Mouse (Mus musculus) intestine, embryonic 14.5 days (tissue): ENCODE data around the gene Dok4. TPM values are rescaled to one million over a fixed set of nuclear protein-coding genes. Genes with fewer than 3 reads are reported as not detected.
"Not testable (repeated sequence)": the region's sequence is repeated elsewhere in the genome, so short reads cannot be mapped to it uniquely, and the experiment has no call there.

Experiments used
- ATAC-seq: fragments of 200-750 bp; cut with Nextera tagmentation; replicated peaks from 2 replicates; pipeline ENCODE4 v1.8.0; 2017; ENCODE audit warnings: low read depth, moderate number of reproducible peaks, moderate TSS enrichment, moderate library complexity; ENCODE audit not compliant: low FRiP score, low TSS enrichment
- DNase-seq: peaks from one replicate; pipeline ENCODE4 v3.0.0-alpha.2; 2018; ENCODE audit warnings: low spot score
- H3K27ac ChIP-seq: fragments of 300-500 bp; sonication (generic); 2 replicates; pipeline ENCODE4 v1.5.1; 2014; ENCODE audit warnings: low read depth, mild to moderate bottlenecking, control low read depth
- H3K27me3 ChIP-seq: fragments of 300-500 bp; sonication (generic); replicated peaks from 2 replicates; pipeline ENCODE4 v1.6.1; 2014; ENCODE audit warnings: low read length, control low read depth; ENCODE audit not compliant: control insufficient read depth, insufficient read depth
- H3K36me3 ChIP-seq: fragments of 300-500 bp; sonication (generic); 2 replicates; pipeline ENCODE4 v1.6.1; 2014; ENCODE audit warnings: low read length, control low read depth; ENCODE audit not compliant: control insufficient read depth, insufficient read depth
- H3K4me1 ChIP-seq: fragments of 300-500 bp; sonication (generic); replicated peaks from 2 replicates; pipeline ENCODE4 v1.6.1; 2014; ENCODE audit warnings: low read length, control low read depth, mixed read lengths; ENCODE audit not compliant: control insufficient read depth, insufficient read depth
- H3K4me2 ChIP-seq: fragments of 300-500 bp; sonication (generic); 2 replicates; pipeline ENCODE4 v1.6.1; 2014; ENCODE audit warnings: low read length
- H3K4me3 ChIP-seq: fragments of 300-500 bp; sonication (generic); 2 replicates; pipeline ENCODE4 v1.5.1; 2014; ENCODE audit warnings: low read depth, low read length, control low read depth, mixed read lengths
- H3K9ac ChIP-seq: fragments of 300-500 bp; sonication (generic); 2 replicates; pipeline ENCODE4 v1.6.1; 2014; ENCODE audit warnings: mild to moderate bottlenecking, low read length
- H3K9me3 ChIP-seq: fragments of 300-500 bp; sonication (generic); 2 replicates; pipeline ENCODE4 v1.6.1; 2016; ENCODE audit warnings: low read length, control low read depth; ENCODE audit not compliant: control insufficient read depth
- WGBS: fragments of 180-500 bp; shearing (Covaris S2); extraction: QIAGEN DNeasy Blood & Tissue Kit; methylation state at CpG from one replicate; pipeline ENCODE4 v1.1.7; 2014; 5-methylcytosine and 5-hydroxymethylcytosine counted together
- polyA plus RNA-seq: library from polyadenylated mRNA; unstranded; fragments of >200 nt; fragmentation: Nextera tagmentation; extraction: Ambion mirVana; gene quantifications from 2 replicates; pipeline ENCODE4 v1.2.1, GENCODE M21; 2014

Dok4 gene
- polyA plus RNA-seq, 1 experiment from 2014 or later = 27.7 TPM

DNA sequence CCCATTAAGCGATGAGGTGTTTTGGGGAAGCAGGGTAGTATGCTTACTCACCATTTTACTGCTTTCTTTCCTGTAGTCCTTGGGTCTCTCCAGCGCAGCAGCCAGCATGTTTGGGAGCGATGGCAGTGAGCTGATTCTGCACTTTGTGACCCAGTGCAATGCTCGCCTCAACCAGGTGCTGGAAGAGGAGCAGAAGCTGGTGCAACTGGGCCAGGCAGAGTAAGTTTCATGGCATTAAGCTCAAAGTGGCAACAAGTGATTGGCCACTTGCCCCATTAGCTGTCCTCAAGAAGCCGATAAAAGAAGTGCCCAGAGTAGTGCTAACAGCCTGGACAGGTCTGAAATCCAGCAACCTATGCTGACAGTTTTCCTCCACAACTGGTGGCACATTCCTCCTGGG is 26.1 kb downstream of the Dok4 start:
- Histone ChIP-seq H3K9ac (no peak overlapping the region), H3K36me3 (peaks cover 85% of the 10 kb centered on the region), H3K27me3 (no peaks in the 10 kb centered on the region), H3K4me2 (no peak overlapping the region), H3K4me3 (no peak overlapping the region), H3K9me3 (no peaks in the 10 kb centered on the region), H3K27ac (no peak overlapping the region), H3K4me1 (no peaks in the 10 kb centered on the region)
- ATAC-seq (no peak), DNase-seq (no peak)
- WGBS = 88% methylated on average over 5 of the region's 5 CpGs

DNA sequence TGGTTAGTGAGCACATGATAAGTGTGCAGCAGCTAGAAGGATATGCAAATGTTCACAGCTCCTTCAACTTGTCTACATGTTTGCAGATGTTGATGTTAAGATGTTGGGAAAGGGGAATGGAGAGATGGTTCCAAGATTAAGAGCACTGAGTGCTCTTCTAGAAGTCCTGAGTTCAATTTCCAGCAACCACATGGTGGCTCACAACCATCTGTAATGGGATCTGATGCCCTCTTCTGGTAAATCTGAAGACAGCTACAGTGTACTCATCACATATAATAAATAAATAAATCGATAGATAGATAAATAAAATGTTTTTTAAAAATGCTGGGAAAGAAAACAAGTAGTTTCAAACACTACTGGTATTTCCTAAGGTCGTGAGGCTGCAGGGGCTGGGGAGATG is 34.9 kb downstream of the Dok4 start:
- H3K27ac ChIP-seq = no peak overlapping the region
- no peaks in the 10 kb centered on the region for H3K9me3 ChIP-seq
- H3K9ac ChIP-seq = no peak overlapping the region
- DNase-seq = no peak
- WGBS = 57% methylated on average over 2 of the region's 2 CpGs
- no peaks in the 10 kb centered on the region for H3K27me3 ChIP-seq
- H3K4me3 ChIP-seq = no peak overlapping the region
- H3K36me3 ChIP-seq = peaks cover 27% of the 10 kb centered on the region
- peaks cover 15% of the 10 kb centered on the region for H3K4me1 ChIP-seq
- H3K4me2 ChIP-seq = no peak overlapping the region
- ATAC-seq = no peak

DNA sequence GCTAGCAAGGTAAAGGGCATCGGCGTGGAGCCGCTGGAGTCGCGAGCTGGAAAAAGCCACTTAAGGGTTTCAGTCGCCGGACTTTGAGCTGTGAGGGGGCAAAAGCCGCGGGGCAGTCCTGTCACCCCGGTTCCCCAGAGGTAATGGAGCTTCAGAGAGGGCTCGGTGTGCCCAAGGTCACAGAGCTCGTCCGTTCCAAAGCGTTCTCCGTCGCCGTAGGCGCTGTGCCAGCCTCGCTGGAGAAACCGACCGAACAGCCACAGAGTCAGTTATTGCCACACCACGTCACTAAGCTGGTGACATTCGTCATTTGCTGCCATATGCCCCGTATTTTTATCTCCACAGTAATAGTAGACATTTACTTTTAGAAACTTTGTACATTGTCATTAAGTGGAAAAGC is 37.5 kb downstream of the Dok4 start:
- no peaks in the 10 kb centered on the region for H3K27me3 ChIP-seq
- H3K9me3 ChIP-seq = no peaks in the 10 kb centered on the region
- peaks cover 4% of the 10 kb centered on the region; the same call in 1 of the 2 replicates for H3K36me3 ChIP-seq
- peak overlapping the region; percentile 96 for H3K4me3 ChIP-seq
- peaks cover 15% of the 10 kb centered on the region for H3K4me1 ChIP-seq
- H3K4me2 ChIP-seq = peak overlapping the region; percentile 92
- DNase-seq = no peak
- H3K9ac ChIP-seq = peak overlapping the region; percentile 94
- peak; percentile 72 for ATAC-seq
- WGBS = under 1% methylated on average over 24 of the region's 24 CpGs
- H3K27ac ChIP-seq = peak overlapping the region; percentile 88

DNA sequence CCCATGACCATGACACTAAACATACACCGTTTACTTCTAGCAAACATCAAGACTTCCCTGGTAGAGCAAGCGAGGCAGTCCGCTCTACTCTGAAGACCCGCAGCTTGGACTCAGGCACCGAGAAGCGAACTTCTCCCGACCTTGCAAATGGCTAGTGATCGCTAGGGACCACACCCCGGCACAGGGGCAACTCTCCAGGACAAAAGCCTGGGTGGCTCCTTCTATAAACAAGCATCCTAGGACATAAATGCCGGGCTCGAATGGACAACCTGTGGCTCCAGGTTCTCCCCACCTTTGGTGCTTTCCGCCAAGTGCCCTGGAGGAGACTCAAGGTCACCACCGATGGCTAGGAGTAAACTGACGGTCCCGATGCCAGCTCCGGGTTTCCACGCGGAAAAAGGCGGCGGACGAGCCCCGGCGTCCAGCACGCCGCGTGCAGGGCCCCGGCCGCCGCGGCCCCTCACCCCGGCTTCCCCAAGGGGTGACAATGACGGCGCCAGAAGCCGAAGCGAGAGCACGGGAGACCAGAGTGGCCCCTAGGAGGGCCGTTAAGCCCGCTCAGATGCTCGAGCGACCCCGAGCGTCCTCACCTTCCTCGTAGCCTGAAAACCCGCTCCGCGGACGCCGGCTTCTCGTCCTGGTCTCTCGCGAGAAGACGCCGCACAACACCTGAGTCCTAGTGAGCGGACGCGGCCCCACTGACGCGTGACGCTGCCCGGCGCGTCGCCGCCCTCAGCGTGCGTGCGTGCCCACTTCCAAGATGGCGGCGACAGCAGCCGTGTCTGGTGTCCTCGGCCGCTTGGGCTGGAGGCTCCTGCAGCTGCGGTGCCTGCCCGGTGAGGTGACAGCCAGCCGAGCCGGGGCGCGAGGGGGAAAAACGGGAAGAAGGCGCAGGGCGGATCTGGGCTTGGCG is 38.2 kb downstream of the Dok4 start, which contains the start of the genes Coq9 and Ciapin1:
Gene Coq9 (plus strand): TSS at position 660 of the 913 bp plus-strand sequence.
Gene Ciapin1 (minus strand): TSS at position 697 of the 913 bp plus-strand sequence.
- Histone ChIP-seq H3K36me3 (no peaks in the 10 kb centered on the region), H3K4me2 (peak within 1 kb of the TSS; percentile 92), H3K9me3 (no peaks in the 10 kb centered on the region), H3K4me1 (peaks cover 15% of the 10 kb centered on the region), H3K27ac (peak within 1 kb of the TSS; percentile 88), H3K4me3 (peak within 1 kb of the TSS; percentile 96), H3K9ac (peak within 1 kb of the TSS; percentile 94), H3K27me3 (no peaks in the 10 kb centered on the region)
- peak; percentile 98 for ATAC-seq
- DNase-seq = peak; percentile 95
- WGBS = under 1% methylated on average over 82 of the region's 82 CpGs

DNA sequence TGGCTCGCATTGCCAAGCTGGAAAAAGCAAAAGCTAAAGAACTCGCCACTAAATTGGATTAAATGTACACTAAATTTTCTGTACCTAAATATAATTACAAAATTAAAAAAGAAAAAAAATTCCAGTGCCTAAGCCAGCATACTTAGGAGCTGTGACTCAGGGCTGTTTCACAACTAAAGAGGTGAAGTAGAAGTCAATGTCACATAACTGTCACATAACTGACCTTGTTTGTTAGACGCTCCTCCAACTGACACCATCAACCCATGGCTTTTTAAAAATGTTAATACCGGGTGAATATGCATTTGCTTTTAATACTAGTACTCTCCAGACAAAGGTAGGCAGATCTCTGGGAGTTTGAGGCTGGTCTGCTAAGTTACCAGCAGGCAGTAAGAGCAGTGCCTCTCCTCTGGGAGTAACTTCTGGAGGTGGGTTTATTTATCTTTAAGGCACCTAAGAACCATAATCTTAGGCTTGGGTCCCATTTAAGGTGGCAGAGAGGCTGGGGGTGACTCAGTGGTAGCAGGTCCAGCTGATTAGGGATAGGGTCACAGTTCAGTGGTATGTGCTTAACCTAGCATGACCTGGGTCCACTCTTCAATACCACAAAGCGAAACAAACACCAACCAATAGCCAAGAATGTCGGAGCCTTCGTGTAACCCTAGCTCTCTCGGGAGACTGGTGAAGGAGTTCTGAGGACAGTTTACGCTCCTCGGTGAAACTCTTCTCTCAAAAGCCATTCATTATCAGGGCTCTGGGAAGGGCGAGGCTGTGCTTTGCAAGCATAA is 39.5 kb downstream of the Dok4 start:
- H3K36me3 ChIP-seq = peaks cover 11% of the 10 kb centered on the region
- 60% methylated on average over 11 of the region's 11 CpGs for WGBS
- H3K4me3 ChIP-seq = peak overlapping the region; percentile 96
- no peak overlapping the region for H3K27ac ChIP-seq
- H3K9me3 ChIP-seq = no peaks in the 10 kb centered on the region
- ATAC-seq (no peak), DNase-seq (no peak)
- peak overlapping the region; percentile 94 for H3K9ac ChIP-seq
- H3K4me1 ChIP-seq = peaks cover 15% of the 10 kb centered on the region
- no peaks in the 10 kb centered on the region for H3K27me3 ChIP-seq
- peak overlapping the region; percentile 92 for H3K4me2 ChIP-seq

DNA sequence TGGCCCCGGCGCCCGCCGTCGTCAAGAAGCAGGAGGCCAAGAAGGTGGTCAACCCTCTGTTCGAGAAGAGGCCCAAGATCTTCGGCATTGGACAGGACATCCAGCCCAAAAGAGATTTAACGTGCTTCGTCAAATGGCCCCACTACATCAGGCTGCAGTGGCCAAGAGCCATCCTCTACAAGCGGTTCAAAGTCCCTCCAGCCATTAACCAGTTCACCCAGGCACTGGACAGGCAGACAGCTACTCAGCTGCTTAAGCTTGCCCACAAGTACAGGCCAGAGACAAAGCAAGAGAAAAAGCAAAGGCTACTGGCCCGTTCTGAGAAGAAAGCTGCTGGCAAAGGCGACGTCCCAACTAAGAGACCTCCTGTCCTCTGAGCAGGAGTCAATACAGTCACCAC is 40.4 kb downstream of the Dok4 start:
- H3K4me1 ChIP-seq = peaks cover 15% of the 10 kb centered on the region
- not testable (repeated sequence) for H3K9ac ChIP-seq, H3K27ac ChIP-seq, H3K27me3 ChIP-seq, H3K9me3 ChIP-seq, H3K4me3 ChIP-seq, DNase-seq, ATAC-seq, H3K4me2 ChIP-seq
- H3K36me3 ChIP-seq = peaks cover 19% of the 10 kb centered on the region
- WGBS = 95% methylated on average over 13 of the region's 13 CpGs

DNA sequence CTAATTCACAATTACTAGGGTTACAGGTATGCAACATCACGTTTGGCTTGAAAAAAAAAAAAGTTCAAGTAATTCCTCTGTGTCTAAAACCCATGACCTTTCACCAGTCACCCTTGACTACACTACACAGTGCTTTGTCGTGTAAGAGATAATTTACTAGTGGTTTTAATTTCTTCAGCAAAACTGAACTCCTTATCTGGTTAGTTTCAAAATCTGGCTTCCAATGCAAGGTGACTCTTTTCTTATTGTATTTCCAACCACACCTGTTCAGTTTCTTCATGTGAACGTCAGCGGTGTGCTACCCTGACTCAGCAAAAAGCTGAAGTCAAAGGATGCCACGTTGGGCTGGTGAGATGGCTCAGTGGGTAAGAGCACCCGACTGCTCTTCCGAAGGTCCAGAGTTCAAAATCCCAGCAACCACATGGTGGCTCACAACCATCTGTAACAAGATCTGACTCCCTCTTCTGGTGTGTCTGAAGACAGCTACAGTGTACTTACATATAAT is 42.2 kb downstream of the Dok4 start:
- not testable (repeated sequence) for H3K27me3 ChIP-seq, H3K27ac ChIP-seq, H3K9ac ChIP-seq, DNase-seq, H3K9me3 ChIP-seq, ATAC-seq, H3K4me3 ChIP-seq, H3K4me2 ChIP-seq
- Histone ChIP-seq H3K4me1 (peaks cover 11% of the 10 kb centered on the region), H3K36me3 (peaks cover 28% of the 10 kb centered on the region)
- 74% methylated on average over 7 of the region's 7 CpGs for WGBS

DNA sequence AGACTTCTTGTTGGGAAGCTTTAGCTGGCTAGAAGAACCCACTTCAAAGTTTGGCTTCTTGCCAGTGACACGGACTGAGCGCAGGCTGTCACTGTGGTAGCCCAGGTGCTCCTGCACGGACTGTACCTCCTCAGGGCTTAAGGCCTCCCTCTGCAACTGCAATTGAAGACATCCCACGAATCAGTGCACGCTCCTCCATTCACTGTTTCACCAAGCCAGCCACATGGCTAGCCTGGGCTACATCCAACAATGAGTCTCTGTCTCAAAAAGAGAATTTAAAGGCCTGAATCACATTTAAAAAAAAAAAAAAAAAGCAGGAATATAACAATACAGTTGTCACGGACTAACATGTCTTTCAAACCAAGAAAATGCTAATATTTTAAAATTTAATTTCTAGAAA is 47.8 kb downstream of the Dok4 start:
- no peaks in the 10 kb centered on the region for H3K27me3 ChIP-seq
- H3K4me2 ChIP-seq = no peak overlapping the region
- ATAC-seq (no peak), DNase-seq (no peak)
- no peaks in the 10 kb centered on the region for H3K4me1 ChIP-seq
- no peak overlapping the region for H3K9ac ChIP-seq
- no peak overlapping the region for H3K27ac ChIP-seq
- 91% methylated on average over 6 of the region's 6 CpGs for WGBS
- H3K4me3 ChIP-seq = no peak overlapping the region
- peaks cover 79% of the 10 kb centered on the region for H3K36me3 ChIP-seq
- no peaks in the 10 kb centered on the region for H3K9me3 ChIP-seq
